Mouse (Mus musculus) c-Kit-positive CD71-positive TER-119-negative erythroid progenitor cells, embryonic 14.5 days (primary cell): ENCODE data around the gene Polr2f.

ENCODE experiments used
- DNase-seq: peaks from one replicate; pipeline ENCODE4 v3.0.0-alpha.2; 2013; ENCODE audit warnings: low read depth

The Polr2f gene

DNA sequence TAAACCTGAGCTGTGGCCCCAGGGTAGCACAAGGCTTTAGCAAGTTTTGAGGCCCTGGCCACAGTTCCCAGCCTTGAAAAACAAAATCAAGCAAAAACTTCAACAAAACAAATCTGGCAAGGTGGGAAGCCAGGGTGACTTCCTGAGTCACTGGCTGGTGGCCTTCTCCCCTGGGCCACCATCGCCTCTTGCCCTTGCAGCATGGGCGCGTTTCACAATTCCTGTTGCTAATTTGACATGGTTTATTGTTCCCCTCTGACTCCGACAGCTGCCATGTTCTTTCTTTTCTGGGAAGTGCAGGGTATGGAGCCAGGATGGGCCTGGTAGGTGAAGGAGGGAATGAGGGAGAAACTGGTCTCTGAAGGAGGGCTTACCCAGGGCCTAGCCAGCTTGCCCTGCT lies 18.7 kb upstream of the Polr2f start:
- DNase-seq = no peak

DNA sequence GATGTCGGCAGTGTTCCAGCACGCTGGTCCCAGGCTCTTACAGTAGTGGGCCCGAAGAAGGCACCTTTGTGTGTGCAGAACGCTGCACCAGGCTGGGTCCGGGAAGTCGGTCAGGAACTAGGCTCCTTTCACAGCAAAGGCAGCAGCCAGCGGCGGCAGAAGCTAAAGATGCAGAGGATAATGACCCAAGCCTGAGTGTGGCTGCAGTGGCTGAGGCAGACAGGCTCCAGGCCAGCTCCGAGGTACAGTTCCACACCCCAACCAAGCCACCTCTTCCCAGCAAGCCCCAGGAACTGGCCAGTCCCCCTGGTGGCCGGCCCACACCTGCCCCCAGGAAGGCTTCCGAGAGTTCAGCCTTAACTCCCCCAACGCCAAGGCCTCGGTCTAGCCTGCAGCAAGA lies 18.3 kb upstream of the Polr2f start:
- no peak for DNase-seq

DNA sequence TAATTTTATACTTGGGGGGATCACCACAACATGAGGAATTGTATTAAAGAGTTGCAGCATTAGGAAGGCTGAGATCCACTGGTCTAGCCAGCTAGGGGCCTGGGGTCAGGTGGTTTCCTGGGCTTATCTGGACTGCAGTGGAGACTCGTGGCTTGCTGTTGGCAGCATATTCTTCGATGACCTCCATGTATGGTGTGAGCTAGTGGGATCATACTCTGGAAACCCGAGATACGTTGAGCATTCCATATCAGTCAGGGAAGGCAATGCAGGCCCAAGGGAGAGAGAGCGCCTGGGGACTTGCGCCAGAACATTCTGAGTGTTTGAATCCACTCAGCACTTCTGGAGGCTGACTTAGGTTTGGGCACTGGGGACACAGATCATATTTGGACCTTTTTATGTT lies 17.1 kb upstream of the Polr2f start:
- no peak for DNase-seq

DNA sequence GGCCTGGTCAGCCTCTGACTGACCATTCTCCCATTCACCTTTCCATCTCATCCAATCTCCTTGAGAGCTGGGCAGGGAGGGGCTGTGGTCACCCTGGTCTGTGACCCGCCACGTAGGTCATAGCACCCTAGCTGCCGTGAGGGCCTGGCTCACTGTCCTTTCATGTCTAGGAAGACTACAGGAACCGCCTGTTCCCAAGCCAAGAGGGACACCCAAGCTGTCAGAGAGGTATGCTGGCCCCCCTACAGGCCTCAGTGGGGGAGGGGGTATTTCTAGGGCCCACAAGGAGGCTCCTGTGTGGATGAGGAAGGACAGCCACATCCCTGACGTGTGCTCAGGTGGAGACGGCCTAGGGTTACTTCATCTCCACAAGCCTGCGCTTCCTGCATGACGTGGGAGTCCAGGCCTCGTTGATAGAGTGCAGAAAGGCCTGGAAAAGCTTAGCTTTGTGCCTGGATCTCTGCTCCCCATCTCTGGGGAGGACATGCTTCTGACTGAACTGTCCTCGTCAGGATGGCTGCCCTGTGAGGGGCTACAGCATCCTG lies 16.4 kb upstream of the Polr2f start:
- no peak for DNase-seq

DNA sequence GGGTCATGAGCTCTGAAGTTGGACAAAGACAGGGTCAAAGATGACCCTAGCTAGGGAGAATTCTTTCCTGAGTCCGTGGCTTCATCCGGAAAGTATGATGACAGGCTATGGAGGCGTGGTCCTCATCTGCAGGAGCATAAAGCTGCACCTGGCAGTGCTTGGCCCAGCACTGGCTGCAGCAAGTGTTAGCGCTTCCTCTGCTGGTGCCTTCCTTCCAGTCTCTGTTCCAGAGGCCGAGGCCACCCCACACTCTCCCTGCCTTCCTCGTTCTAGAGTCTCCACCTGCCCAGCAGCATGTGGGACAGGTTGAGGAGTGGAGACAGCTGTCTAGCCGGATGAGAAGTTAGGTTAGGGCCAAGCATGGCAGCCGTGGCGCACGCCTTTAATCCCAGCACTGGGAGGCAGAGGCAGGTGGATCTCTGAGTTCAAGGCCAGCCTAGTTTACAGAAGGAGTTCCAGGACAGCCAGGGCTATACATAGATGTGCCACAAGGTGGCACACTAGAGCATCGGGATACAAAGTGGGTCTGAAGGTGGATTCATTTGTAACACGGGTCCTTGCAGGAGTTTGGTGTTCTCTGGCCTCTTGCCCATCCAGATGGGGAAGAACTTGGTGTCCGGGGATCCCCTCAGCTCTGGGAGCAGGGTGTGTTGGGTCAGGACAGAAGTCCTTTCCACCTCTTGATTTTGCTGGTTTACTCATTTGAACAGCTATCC lies 14.4 kb upstream of the Polr2f start:
- DNase-seq = no peak

DNA sequence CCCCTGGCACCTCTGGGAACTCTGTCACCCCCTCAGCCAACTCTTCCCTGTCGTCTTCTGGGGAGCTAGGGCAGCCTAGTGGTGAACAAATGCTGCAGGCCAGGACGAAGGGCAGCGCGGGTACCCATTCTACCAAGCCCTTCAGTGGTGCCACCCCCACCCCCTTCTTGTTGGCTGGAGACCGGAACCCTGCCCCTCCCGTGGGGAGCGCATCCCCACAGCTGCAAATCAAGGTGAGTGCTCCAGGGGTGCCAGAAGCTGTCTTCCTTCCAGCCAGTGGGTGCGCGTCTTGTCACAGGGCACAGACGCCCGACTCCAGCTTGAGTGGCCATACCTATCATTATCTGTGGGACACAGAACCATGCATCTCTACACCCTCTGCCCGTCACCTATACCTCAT lies 13.7 kb upstream of the Polr2f start:
- DNase-seq = no peak

DNA sequence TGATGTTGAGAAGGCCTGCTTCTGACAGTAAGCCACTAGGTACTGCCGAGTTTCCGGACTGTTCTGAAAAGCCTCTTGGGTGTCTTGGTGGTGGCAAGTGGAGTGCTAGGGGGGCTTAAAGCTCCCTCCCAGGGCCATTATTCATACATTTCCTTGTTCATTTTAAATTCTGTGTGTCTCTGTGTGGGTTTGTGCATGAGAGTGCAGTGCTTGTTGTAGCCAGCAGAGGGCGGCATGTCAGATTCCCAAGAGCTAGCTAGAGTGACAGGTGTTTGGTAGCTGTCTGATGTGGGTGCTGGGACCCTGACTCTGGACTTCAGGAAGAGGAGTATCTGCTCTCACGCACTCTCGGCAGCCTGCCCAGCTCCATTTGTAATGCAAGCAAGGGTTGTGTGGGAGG lies 12.6 kb upstream of the Polr2f start:
- no peak for DNase-seq

DNA sequence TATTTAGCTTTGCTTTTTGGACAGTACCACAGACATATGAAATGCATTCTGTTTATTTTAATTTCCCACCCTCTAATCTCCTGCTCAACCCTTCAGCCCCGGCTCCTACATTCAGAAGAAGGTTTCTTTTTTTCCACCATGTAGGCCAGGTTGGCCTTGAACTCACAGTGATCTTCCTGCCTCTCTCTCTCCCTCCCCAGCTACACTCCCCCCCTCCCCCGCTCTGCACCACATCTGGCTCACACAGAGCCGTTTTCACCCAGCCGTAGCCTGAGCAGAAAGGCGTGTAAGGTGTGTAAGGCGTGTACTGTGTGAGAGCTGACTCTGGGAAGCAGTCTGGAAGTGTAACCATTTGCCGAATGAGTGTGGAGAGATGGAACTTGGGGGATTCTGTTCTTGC lies 11.5 kb upstream of the Polr2f start:
- DNase-seq = no peak

DNA sequence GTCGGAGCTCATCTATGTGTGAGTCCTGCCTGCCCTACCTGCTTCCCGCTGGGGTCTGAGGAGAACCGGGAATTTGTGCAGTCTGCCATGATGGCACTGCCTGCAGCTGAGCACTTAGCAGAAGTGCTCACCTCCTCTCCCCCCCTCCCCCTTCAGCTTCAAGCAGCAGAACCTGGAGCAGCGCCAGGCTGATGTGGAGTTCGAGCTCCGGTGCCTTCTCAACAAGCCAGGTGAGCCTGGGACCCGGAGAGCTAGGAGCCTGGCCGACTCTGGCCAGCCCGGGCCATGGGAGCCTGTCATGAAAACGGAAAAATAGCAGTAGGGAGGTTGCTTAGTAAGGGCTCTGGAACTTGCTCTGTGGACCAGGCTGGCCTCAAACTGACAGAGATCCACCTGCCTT lies 10.0 kb upstream of the Polr2f start:
- DNase-seq = no peak

DNA sequence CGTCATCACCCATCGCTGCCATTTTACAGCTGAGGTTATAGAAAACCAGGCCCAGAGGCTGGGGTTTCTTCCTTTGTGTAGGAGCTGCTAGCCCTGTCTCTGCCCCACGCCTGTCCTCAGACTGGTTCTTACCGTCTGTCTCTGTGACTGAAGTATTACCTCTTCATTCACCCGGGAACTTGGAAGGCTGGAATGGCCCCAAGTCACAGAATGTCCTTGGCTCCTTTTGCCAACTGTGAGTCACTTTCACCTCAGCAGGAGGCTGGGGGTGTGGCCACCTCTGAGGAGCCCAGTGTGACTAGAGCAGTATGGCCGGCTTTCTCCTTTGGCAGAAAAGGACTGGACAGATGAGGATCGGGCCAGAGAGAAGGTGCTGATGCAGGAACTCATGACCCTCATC lies 9.4 kb upstream of the Polr2f start:
- no peak for DNase-seq

DNA sequence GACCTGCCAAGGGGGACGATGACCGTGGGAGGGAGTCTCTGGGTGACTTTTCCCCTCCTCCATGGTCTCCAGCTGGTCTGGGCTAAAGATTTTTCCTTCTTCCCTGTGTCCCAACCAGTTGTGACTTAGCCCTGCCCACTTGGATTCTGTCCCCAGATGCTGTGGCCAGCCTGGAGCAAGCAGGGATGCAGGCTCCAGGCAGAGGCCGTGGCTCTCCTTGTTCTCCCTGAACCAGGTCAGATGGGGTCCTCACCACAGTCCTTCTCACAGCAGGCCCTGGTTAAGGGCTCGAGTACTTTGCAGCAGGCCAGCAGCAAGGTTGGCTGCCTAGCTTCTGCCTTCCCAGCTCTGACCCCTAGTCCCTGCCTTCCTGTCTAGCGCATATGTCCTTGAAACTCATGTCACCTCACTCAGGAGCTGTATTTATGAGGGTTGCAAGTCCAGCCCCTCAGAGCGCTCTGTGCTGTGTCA lies 7.6 kb upstream of the Polr2f start:
- DNase-seq = no peak

DNA sequence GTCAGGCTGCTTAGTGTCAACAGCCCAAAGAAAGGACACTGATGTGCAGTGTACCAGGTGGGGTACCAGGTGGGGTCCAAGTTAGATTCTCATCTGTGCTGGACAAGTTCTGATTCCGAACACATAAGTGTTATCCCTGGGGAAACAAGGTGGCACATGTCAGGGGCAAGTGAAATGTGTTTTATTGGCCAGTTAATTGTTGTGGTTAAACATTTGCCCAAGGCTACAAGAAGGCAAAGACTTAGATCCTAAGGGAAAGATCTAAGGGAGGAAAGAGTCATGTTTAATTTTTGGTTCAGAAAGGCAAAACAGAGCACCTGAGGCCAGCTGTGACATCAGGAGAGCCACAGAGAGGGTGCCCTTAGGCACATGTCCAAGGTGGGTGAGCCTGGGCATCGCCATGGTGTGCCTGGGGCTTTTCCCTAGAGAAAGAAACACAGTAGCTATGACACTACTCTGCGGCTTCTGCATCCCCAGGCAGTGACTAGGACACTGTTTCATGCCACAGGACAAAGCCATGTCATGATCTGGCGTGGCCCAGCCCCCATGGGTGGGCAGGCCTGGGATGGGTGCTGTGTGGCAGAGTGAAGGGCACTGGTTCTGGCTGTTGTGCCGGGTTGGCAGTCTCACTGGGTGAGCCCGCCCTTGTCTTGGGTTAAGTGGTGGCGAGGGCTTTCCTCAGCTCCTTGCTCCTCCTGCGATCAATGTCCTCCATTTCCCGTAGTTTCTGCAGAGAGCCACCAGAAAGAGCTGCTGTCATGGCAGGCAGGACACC lies 6.1 kb upstream of the Polr2f start:
- no peak for DNase-seq

DNA sequence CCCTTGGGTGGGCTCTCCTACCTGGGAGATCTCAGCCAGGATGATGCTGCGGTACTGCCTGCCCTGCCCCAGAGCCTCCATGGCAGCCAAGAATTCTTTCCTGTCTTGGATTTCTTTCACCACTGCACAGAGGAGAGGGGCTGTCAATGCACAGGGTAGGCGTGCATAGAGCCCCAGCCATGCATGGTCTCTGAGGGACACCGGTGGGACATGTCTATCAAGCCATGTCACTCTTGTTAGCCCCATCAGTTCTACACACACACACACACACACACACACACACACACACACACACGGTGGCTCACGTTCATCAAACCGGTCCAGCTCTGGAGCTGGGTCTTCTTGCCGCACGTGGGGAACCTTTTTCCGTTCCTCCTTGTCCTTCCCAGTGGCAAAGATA lies 5.5 kb upstream of the Polr2f start:
- DNase-seq = no peak

DNA sequence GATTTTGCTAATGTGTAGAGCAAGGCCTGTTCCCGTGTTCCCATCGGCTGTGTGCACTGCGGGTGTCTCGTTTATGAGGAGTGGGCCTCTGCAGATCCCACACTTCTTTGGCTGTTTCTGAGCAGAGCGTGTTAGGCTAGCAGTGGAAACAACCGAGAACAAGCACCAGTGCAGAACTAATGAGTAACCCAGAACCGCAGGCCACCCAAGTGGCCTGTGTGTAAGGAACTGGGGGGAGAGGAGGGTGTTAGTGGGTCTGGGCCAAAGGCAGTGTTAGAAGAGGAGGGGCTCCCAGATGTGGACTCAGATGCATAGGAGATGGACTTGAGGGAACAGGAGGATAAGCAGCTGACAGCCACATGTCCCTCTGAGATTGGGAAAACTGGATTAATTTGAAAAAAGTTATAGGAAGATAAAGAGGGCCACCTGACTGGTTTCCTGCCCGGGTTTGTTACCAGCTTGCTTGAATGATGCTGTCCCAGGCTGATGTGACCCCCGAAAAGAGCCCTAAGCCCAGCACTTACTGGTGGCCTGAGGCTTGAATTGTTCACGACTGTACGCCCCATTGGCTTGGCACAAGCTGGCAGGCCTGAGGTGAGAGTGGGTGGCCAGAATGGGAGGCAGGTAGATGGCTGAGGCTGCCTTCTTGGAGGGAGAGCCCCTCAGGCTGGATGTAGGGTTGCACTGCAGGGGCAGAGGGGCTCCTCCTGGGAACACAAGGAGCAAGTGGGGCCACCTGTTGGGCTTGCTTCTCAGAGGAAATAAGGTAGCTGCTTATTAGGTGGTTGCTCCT lies 4.8 kb upstream of the Polr2f start:
- DNase-seq = no peak

DNA sequence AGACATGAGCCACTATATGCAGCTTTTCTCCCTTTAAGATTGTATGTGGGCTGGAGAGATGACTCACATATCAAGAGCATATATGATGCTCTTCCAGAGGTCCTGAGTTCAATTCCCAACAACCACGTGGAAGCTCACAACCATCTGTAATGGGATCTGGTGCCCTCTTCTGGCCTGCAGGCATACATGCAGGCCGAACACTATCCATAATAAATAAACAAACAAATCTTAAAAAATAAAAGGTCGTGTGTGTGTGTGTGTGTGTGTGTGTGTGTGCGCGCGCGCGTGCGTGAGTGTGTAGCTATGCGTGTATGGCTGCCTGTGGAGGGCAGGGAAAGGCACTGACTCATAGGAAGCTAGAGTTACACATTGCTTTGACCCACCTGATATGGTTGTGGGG lies 1.2 kb upstream of the Polr2f start:
- no peak for DNase-seq

DNA sequence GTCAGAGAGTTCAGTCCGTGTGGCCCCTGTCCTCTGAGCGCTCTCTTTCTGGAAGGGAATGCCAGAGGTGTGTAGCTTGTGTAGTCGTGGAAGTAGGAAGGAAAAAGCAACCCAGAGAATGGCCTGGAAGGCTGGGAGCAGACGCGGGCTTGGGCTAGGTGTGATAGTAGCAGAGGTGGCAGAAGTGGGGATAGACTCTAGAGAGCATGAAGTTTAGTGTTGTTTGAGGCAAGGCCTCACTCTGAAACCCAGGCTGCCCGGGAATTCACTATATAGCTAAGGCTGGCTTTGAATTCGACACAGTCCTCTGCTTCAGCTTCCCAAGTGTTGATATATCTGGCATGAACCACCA lies 733 bp downstream of the Polr2f start:
- peak; percentile 21 for DNase-seq

DNA sequence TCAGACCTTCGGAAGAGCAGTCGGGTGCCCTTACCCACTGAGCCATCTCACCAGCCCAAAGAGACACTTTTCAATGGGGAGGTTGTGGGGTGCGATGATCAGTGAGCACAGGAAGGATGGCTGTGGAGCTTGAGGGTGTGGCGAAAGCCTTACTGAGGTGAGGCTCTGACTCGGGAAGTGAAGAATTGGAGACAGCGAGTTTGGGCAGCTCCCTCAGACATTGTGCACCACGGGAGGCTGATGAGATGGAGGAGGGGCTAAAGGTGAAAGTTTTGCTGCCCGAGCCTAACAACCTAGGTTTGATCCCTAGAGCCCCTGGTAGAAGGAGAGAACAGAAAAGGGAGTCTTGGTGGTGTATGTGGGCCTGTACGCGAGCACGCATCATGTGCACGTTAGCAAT lies 2.5 kb downstream of the Polr2f start:
- no peak for DNase-seq

DNA sequence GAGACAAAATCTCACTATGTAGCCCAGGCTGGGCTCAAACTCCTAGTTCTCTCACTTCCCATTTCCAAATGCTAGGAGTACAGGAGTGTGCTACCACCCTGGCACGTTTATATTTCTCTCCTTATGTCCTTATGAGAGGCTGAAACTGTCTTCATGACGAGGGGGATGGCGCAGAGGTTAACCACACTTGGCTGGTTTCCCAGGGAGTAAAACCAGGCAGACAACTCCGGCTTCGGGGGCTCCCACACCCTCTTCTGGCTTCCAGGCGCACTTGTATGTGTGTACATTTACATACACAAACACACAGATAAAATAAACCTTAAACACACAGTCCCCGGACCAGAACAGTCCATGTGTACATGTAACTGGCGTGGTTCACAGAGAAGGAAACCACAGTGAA lies 3.2 kb downstream of the Polr2f start:
- DNase-seq = no peak

DNA sequence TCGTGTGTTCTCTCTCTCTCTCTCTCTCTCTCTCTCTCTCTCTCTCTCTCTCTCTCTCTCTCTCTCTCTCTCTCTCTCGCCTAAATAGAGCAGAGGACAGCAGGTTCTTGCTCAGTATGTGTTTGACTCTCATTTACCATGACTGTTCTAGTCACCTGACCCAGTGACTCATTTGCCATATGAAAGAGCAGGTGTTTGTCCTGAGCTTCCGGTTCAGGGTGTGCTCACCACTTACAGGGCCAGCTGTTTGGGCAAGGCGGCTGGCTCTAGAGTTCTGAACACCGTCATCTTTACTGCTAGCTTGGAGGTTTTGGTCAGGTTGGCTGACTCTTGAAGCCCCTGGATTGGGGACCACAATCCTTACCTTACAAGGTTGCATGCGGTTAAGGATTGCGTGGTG lies 4.7 kb downstream of the Polr2f start:
- no peak for DNase-seq

DNA sequence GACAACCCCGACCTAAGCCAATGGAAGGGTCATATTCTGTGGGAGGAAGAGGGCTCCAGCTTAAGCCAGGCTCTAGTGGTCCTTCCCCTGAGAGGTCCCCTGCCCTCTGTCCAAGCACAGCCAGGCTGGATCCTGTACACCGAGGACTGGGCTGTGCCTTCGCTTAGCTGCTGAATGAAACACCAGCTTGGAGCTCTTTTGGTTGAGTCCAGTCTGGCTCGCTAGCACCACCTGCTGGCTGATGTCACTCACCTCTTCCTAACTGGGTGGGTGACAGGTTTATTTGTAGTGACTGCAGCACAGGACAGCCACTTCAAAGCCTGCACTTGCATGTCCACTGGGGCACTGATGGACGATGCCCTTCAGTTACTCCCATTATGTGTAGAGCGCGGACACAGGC lies 7.7 kb downstream of the Polr2f start:
- DNase-seq = peak; percentile 62

DNA sequence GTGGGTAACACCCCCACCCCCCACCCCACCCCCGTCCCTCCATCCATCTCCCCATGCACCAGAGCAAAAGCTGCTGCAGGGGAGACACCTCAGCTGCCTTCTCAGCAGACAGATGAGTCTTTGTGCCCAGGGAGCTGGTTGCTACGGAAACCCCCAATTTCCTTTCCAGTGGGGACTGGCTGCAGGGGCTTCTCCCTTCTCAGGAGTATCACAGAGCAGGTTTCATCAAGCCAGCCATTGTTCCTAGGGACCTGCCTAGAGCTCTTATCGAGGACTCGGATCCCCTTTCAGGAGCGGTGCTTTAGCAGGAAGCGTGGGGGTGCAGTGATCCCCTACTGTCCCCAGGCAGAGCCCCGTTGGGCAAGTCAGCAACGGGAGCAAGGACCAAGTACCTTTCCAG lies 11.1 kb downstream of the Polr2f start:
- no peak for DNase-seq

DNA sequence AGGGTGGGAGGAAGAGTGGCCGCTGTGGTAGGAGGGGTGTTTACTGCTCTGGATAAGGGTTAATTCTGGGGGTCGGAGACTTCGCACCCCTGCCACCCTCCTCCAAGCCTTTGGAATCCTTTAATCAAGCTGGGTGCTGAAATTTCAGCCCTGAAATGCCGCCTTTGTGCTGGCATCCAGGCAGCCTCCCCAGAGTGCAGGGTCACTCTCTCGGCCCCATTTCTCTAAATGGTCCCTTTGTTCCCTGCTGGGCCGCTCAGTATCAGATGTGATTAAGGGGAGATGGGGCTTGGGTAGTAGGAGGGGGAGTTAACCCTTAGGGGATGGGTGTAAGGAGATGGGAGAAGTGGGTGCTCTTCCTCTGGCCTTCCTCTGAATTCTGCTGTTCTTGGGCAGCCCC lies 11.9 kb downstream of the Polr2f start:
- no peak for DNase-seq

DNA sequence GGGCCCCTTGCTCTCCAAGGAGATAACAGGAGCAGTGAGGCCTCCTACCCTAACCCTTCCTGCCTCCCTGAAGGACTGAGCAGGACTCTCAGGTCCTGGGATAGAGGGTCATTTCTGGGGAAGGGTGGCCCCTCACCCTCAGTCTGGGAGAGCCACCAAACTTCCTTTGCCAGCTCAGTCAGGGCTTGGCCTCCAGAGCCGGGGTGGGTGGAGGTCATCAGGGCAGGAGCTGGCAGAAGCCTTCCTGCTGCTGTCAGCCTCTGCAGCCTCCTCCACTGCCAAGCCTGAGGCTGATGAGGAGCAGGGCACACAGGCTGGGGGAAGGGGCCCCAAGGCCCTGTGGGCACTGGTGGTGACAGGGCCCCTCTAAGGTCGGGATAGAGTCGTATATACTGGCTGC lies 14.8 kb downstream of the Polr2f start:
- no peak for DNase-seq
